Mouse (Mus musculus) kidney, adult 18-20 months (tissue): ENCODE results near the gene Plin5.
"Not testable (repeated sequence)": the region's sequence is repeated elsewhere in the genome, so short reads cannot be mapped to it uniquely, and the experiment has no call there.

Experiments
- DNase-seq: peaks from one replicate; pipeline ENCODE4 v3.0.0; 2021

Plin5 gene

DNA sequence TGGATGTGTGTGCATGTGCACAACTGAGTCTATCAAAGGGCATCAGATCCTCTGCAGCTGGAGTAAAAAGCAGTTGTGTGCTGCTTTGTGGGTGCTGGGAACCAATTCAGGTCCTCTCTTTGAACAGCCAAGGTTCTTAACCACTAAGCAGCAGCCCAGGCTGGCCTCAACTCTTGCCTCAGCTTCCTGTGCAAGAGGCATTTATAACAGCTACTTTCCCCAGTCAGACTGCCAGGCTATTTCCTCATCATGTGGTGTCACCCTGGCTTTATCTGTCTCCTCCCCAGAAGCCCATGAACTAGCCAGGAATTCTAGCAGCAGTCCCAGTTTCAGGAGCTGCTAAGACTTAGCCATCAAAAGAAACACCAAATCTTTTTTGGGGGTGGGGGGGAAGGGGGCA lies 50.9 kb downstream of the Plin5 start:
- no peak for DNase-seq

DNA sequence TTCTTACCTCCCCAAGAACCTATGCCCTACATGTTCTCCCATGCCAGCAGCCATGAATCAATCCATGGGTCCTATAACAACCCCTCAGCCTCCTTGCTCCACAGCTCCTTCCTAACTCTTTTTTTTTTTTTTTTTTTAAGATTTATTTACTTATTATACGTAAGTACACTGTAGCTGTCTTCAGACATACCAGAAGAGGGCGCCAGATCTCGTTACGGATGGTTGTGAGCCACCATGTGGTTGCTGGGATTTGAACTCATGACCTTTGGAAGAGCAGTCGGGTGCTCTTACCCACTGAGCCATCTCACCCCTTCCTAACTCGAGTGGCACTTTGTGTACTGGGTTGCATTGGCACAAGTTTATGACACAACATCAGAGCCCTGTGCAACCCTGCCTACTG lies 51.7 kb downstream of the Plin5 start:
- DNase-seq, result not testable (repeated sequence)

- no peak for DNase-seq
Observed at GRCm38 (mm10) chr17:56062081-56062480, 55.3 kb downstream of the Plin5 start.
